Mouse (Mus musculus) small intestine, adult 2 months (tissue): ENCODE measurements around the gene Rab31.

ENCODE experiments used
- CTCF ChIP-seq: fragments of 200-500 bp; IDR thresholded peaks from 2 replicates; pipeline ENCODE4 v1.5.1; 2012; ENCODE audit warnings: low read depth, mild to moderate bottlenecking, control low read depth, inconsistent platforms, low read length, moderate library complexity, mixed read lengths; ENCODE audit not compliant: insufficient replicate concordance, insufficient read length; ENCODE audit errors: extremely low read depth
- POLR2A ChIP-seq: fragments of 200-500 bp; IDR thresholded peaks from 2 replicates; pipeline ENCODE4 v1.6.1; 2012; ENCODE audit warnings: low read depth, mild to moderate bottlenecking, control low read depth, inconsistent platforms, low read length, moderate library complexity

DNA sequence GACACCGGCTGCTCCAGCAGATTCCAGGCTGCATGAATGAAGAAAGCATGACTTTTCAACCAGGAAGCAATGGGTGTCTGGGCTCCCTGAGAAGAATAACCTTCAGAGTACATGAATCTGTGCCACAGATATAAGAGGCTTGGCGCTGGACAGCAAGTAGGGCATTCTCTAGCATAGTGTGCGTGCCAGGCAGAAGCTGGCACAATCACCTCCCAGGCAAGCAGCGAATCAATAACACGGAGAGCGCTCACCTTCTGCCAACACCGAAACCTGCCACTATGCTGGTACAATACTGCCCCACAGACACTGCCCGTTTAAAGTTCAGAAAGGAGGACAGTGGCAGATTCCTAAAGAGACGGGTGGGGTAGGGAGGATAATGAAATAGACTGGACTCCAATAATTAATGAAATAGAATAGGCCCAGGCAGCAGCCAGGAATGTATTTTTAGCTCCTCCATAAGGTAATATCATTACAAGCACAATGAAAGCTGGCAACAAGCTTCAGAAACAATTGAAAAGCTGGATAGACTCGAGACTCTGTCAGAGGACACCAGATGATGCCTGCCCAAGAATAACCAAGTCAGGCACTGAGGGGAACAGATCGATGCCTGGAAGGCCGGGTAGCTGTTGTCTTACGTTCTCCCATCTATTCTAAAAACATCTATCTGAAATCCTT is 59.6 kb downstream of the Rab31 start:
- TF ChIP-seq POLR2A (no peak), CTCF (no peak)
